Mouse (Mus musculus): ENCODE measurements at regions not wholly inside any gene's neighbourhood (a gene's known extent, or its start where the extent isn't known, plus 50 kb on each side); places are given as distances from the start of the nearest gene placed in this dataset.

- no peak for DNase-seq
These were observed 75.2 kb downstream of the Chst2 start for GRCm38 (mm10) chr9:95331275-95331674.

- no peak for DNase-seq
These were observed 76.4 kb downstream of the Chst2 start for GRCm38 (mm10) chr9:95330097-95330496.

GRCm38 (mm10) chr9:95329053-95329430, 77.5 kb downstream of the Chst2 start:
- no peak for DNase-seq

GRCm38 (mm10) chr9:95328261-95329052, 78.1 kb downstream of the Chst2 start:
- DNase-seq, result no peak

GRCm38 (mm10) chr9:95327771-95328170, 78.8 kb downstream of the Chst2 start:
- DNase-seq, result peak in 1 of 2 experiments; percentile 2

GRCm38 (mm10) chr9:95323622-95324021, 82.9 kb downstream of the Chst2 start:
- no peak for DNase-seq

- DNase-seq, result no peak
These were observed 83.6 kb downstream of the Chst2 start for GRCm38 (mm10) chr9:95322893-95323292.

GRCm38 (mm10) chr9:95322031-95322430, 84.5 kb downstream of the Chst2 start:
- no peak for DNase-seq

GRCm38 (mm10) chr9:95318926-95319325, 87.6 kb downstream of the Chst2 start:
- DNase-seq, result no peak

GRCm38 (mm10) chr9:95316726-95317125, 89.8 kb downstream of the Chst2 start:
- no peak for DNase-seq

GRCm38 (mm10) chr9:95315080-95315479, 91.4 kb downstream of the Chst2 start:
- no peak for DNase-seq

- DNase-seq, result no peak
These were observed 94.9 kb downstream of the Chst2 start for GRCm38 (mm10) chr9:95311671-95312070.

- DNase-seq, result no peak
These were observed 117.5 kb downstream of the Chst2 start for GRCm38 (mm10) chr9:95289008-95289407.

- DNase-seq, result no peak
These were observed 123.5 kb downstream of the Chst2 start for GRCm38 (mm10) chr9:95282996-95283395.

- no peak for DNase-seq
These were observed 124.0 kb downstream of the Chst2 start for GRCm38 (mm10) chr9:95282502-95282901.

All from kidney, postnatal 36 days (tissue).